Mouse (Mus musculus) urinary bladder, postnatal 25 days (tissue): Measurements from ENCODE around the gene Gm960.
"Not testable (repeated sequence)": the region's sequence is repeated elsewhere in the genome, so short reads cannot be mapped to it uniquely, and the experiment has no call there.

Source experiments
- DNase-seq: peaks from one replicate; pipeline ENCODE4 v3.0.0; 2022; ENCODE audit warnings: low spot score

Gene Gm960

GRCm38 (mm10) chr19:4589081-4589480 is 109.4 kb downstream of the Gm960 start:
- DNase-seq, result no peak

GRCm38 (mm10) chr19:4588430-4588829 is 110.0 kb downstream of the Gm960 start:
- no peak for DNase-seq

DNA sequence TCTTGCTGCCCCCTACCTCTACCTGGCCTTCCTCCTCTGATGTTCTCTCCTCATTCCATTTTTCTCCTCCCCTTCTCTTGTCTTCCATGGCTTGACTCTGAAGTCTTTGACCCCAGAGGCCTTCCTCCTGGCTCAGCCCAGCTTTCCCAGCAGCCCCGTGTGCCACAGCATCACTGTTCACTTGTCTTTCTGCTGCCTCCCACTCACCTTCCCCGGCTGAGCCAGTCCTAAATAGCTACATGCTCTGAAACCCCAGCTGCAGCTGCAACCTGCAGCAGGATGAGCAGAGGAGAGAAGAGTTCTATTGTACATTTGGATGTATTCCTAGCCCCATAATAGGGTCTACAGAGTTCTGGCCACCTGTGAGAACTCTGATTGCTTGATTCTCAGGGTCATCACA is 111.0 kb downstream of the Gm960 start:
- no peak for DNase-seq

GRCm38 (mm10) chr19:4586783-4587182 is 111.7 kb downstream of the Gm960 start:
- not testable (repeated sequence) for DNase-seq

DNA sequence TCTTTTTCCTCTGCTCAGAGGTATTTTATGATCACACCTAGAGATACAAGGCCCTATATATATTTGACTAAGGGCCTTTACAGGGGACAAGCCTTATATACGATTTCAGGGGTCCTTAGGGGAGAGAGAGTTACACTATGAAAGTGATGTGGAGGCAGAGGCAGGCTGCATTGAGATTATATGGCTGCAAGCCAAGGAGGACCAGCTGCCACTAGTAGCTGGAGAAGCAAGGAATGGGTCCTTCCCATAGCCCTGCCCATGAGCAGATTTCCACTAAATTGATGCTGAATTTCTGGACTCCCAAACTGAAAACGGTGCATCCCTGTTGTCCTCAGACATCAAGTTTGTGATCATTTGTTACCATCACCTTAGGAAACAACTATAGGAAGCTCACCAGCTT is 114.6 kb downstream of the Gm960 start:
- no peak for DNase-seq

DNA sequence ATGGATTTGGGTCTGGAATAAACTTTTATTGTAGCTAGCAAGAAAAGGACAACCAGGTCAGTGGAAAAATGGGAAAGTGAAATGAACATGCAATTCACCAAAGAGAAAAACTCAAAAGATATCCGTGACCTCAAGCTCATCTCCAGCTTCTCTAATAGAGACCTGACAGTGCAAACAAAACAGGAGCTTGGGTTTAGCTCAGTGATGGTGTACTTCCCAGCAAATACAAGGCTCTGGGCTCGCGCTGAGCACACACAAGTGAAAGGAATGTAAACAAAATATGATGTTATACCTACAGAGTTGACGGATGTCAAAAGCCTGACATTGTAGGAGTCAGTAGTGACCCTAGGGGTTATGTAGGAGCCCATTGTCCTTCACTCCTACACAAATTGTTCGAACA is 119.2 kb downstream of the Gm960 start:
- no peak for DNase-seq

DNA sequence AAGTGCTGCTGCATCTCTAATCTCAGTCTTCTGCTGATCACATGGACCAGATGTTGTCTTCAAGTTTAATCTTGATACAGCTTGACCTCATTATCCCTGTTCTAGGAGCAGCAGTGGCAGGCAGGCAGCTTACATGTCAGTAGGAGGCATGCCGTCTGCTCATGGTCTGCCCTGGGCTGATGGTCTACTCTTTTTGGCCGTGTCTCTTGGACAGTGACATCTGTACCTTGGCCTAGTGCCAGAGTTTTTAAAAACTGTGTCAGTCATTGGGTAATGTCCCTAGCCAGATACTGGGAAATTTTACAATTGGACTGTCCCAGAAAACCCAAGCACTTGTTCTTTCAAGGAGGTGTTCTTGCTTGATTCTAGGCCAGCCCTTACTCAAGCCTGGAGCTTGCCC is 119.7 kb downstream of the Gm960 start:
- DNase-seq, result no peak
